Mouse (Mus musculus): ENCODE results near the gene Fry.

DNA sequence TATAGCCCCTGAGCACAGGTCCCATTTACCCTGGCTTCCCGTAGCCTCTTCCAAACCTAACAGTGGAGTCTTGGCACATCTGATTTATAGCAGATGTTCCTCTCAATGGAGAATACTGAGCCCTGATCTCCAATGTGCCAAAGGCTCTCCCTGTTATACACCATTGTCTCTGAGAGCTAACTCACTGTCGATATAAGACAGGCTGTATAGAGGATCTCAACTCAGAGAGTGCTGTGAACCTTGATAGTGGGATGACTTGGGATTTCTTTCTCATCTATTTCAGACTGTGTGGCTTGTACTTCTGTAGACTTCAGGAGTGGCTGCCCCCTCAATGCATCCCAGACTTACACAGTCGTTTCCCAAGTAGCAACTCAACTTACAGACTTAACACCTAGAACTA is 371.8 kb downstream of the Fry start:
- no peak for TF ChIP-seq MXI1 (IDR thresholded peaks at IDR 0.05; ENCODE audit: low read depth, low read length)
- TF ChIP-seq MYB (IDR thresholded peaks at IDR 0.05; ENCODE audit: low read depth, low read length) = no peak
- no peak for TF ChIP-seq MAZ (IDR thresholded peaks at IDR 0.05; ENCODE audit: low read depth, low read length)
